23 mouse cellular contexts compared by ENCODE assay signal in the genomic region with DNA sequence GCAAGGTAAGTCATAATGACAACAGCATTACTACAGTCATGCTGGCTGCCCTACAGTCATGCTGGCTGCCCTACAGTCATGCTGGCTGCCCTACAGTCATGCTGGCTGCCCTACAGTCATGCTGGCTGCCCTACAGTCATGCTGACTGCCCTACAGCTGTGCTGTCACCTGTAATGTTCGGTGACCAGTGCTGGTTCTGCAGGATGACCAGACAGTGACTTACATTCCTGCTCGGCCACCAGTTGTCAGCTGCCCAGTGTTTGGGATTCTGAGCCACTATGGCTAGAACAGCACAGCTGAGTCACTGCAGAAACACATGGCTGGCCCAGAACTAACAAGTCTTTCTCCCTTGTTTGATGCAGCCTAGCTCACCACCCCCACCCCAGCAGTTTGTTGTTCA.
DNase-seq lines count a peak whose midpoint lies in the region; ATAC-seq and TF ChIP-seq lines count a peak whose summit lies in the region.
"Had no signal": no experiment of that assay in that cellular context is flagged by ENCODE, and none has a peak within 500 bp of the region (broad histone marks: within the 10 kb centered on the region; RNA-seq: fewer than 3 reads in every experiment).

No protein-coding gene starts in this region.

- H3K27me3 ChIP-seq in megakaryocyte, embryonic 14.5 days (replicated peaks) = no peaks in the 10 kb centered on the region
- H3K27me3 ChIP-seq in Patski (no peaks in the 10 kb centered on the region), myocyte (ENCODE audit: control insufficient read depth, insufficient read depth, insufficient read length) (no peaks in the 10 kb centered on the region)
- H3K27me3 ChIP-seq in forebrain, embryonic 11.5 days (ENCODE audit: control insufficient read depth, insufficient read depth, low read length) = no peaks in the 10 kb centered on the region
- H3K27me3 ChIP-seq: embryonic facial prominence, embryonic 13.5 days; embryonic facial prominence, embryonic 15.5 days; forebrain, embryonic 13.5 days; forebrain, embryonic 15.5 days had no signal

- WGBS in forebrain, embryonic 11.5 days = 84% methylated on average over 2 of the region's 2 CpGs

- peak; percentile 53 for DNase-seq in Muller cell, postnatal 12 days (ENCODE audit: inconsistent ontology term)
- DNase-seq in Patski (ENCODE audit: low read depth, low spot score) = no peak
- DNase-seq in forebrain, embryonic 11.5 days (ENCODE audit: low spot score) = no peak
- DNase-seq in adrenal gland, postnatal 25 days = no peak
- no peak for DNase-seq in adrenal gland, postnatal 10 days
- DNase-seq: adrenal gland, adult 2 months; adrenal gland, postnatal 14 days; cerebellum, adult 11-12 months; cerebellum, adult 2 months; cerebellum, adult 9-10 months; cerebellum, postnatal 10 days; cerebellum, postnatal 36 days; embryo, embryonic 11 days; forebrain, postnatal 0 days had no signal

- ATAC-seq in megakaryocyte, adult 5-6 weeks (ENCODE audit: poor library complexity, severe bottlenecking) = no peak
- peak; percentile 33 for ATAC-seq in Patski
- no peak for ATAC-seq in forebrain, embryonic 11.5 days (replicated peaks; ENCODE audit: low FRiP score)
- ATAC-seq: forebrain, embryonic 13.5 days; forebrain, embryonic 15.5 days; forebrain, postnatal 0 days had no signal

- H3K9me3 ChIP-seq in megakaryocyte, embryonic 14.5 days = peaks cover under 1% of the 10 kb centered on the region; the same call in 1 of the 2 replicates
- H3K9me3 ChIP-seq in forebrain, embryonic 11.5 days (ENCODE audit: control insufficient read depth, low read length) = 0 out of 2 replicates have a peak, but pooled peaks cover under 1% of the 10 kb centered on the region
- H3K9me3 ChIP-seq: embryonic facial prominence, embryonic 13.5 days; embryonic facial prominence, embryonic 15.5 days; forebrain, embryonic 10.5 days; forebrain, embryonic 13.5 days; forebrain, embryonic 15.5 days had no signal

- H3K27ac ChIP-seq in forebrain, embryonic 11.5 days (ENCODE audit: low read depth, low read length) = no peak overlapping the region
- H3K27ac ChIP-seq: embryonic facial prominence, embryonic 13.5 days; embryonic facial prominence, embryonic 15.5 days; forebrain, embryonic 10.5 days; forebrain, embryonic 13.5 days; forebrain, embryonic 15.5 days had no signal

- no peaks in the 10 kb centered on the region for H3K79me2 ChIP-seq in myocyte (ENCODE audit: control insufficient read depth, insufficient read depth)

- H3ac ChIP-seq in myocyte (ENCODE audit: control insufficient read depth, insufficient read length) = no peak overlapping the region

- no peak overlapping the region for H3K4me2 ChIP-seq in myocyte (ENCODE audit: low read depth)
- no peak overlapping the region for H3K4me2 ChIP-seq in forebrain, embryonic 11.5 days (ENCODE audit: low read depth, low read length, severe bottlenecking)
- H3K4me2 ChIP-seq: embryonic facial prominence, embryonic 13.5 days; embryonic facial prominence, embryonic 15.5 days; forebrain, embryonic 13.5 days; forebrain, embryonic 15.5 days had no signal

- peaks cover 81% of the 10 kb centered on the region for H3K36me3 ChIP-seq in megakaryocyte, embryonic 14.5 days (replicated peaks; ENCODE audit: low read length)
- H3K36me3 ChIP-seq in myocyte (ENCODE audit: control insufficient read depth, insufficient read depth) = peaks cover 27% of the 10 kb centered on the region
- peaks cover under 1% of the 10 kb centered on the region; the same call in 1 of the 2 replicates for H3K36me3 ChIP-seq in forebrain, embryonic 11.5 days (ENCODE audit: control insufficient read depth, insufficient read depth, low read length)

- no peak for TF ChIP-seq POLR2A in myocyte (IDR thresholded peaks at IDR 0.05; ENCODE audit: insufficient read length, low read depth)

- in situ Hi-C loops in Patski (cut with MboI; ENCODE audit: low pct_unique_long_range_greater_than_20kb) = loop anchor here (5.0 kb wide), 1 partner anchor 248 kb away; no protein-coding TSS in a partner anchor

- CTCF ChIA-PET in Patski (lab: Charles Lee) = no interaction called here

- H3K4me3 ChIP-seq in megakaryocyte, embryonic 14.5 days (replicated peaks) = peak overlapping the region; percentile 39
- no peak overlapping the region for H3K4me3 ChIP-seq in myocyte
- no peak overlapping the region for H3K4me3 ChIP-seq in forebrain, embryonic 11.5 days (ENCODE audit: low read depth, low read length)
- H3K4me3 ChIP-seq: embryonic facial prominence, embryonic 13.5 days; embryonic facial prominence, embryonic 15.5 days; erythroblast, embryonic 14.5 days; forebrain, embryonic 10.5 days; forebrain, embryonic 13.5 days; forebrain, embryonic 15.5 days had no signal

- POLR2A ChIA-PET in Patski (lab: Charles Lee) = no interaction called here

- H3K9ac ChIP-seq in forebrain, embryonic 11.5 days (ENCODE audit: low read length) = no peak overlapping the region
- H3K9ac ChIP-seq: embryonic facial prominence, embryonic 13.5 days; embryonic facial prominence, embryonic 15.5 days; forebrain, embryonic 13.5 days; forebrain, embryonic 15.5 days; forebrain, postnatal 0 days had no signal

- peaks cover 18% of the 10 kb centered on the region for H3K4me1 ChIP-seq in megakaryocyte, embryonic 14.5 days
- no peaks in the 10 kb centered on the region for H3K4me1 ChIP-seq in forebrain, embryonic 11.5 days (replicated peaks; ENCODE audit: control insufficient read depth, insufficient read depth, low read length)
- H3K4me1 ChIP-seq: embryonic facial prominence, embryonic 13.5 days; embryonic facial prominence, embryonic 15.5 days; forebrain, embryonic 10.5 days; forebrain, embryonic 13.5 days; forebrain, embryonic 15.5 days had no signal

- no peak for TF ChIP-seq CTCF in Patski (IDR thresholded peaks at IDR 0.05)

TF ChIP-seq in myocyte, 11 proteins besides CTCF, POLR2A, EP300 and RAD21:
- TF ChIP-seq POLR2AphosphoS2 (IDR thresholded peaks at IDR 0.05; ENCODE audit: insufficient read length, low read depth) (no peak), MYOD1 (IDR thresholded peaks at IDR 0.05; ENCODE audit: control insufficient read depth in 1 of 3, insufficient read length in 2 of 3, low read depth in 2 of 3) (peak in 2 of 3 experiments; percentile 59 to 60), MYOG (IDR thresholded peaks at IDR 0.05; ENCODE audit: control insufficient read depth in 1 of 3, insufficient read depth in 1 of 3, insufficient read length in 2 of 3, low read depth in 2 of 3) (peak in 2 of 3 experiments; percentile 69 to 85), REST (IDR thresholded peaks at IDR 0.05; ENCODE audit: insufficient read depth, insufficient read length) (no peak), TCF3 (IDR thresholded peaks at IDR 0.05; ENCODE audit: insufficient read length, low read depth) (peak; percentile 17), E2F4 (IDR thresholded peaks at IDR 0.05; ENCODE audit: insufficient read depth) (no peak), CEBPB (IDR thresholded peaks at IDR 0.05; ENCODE audit: insufficient read depth, poor library complexity, severe bottlenecking) (no peak), USF1 (IDR thresholded peaks at IDR 0.05; ENCODE audit: low read depth) (no peak), SRF (IDR thresholded peaks at IDR 0.05; ENCODE audit: control insufficient read depth, insufficient read length, low read depth) (no peak), TCF12 (IDR thresholded peaks at IDR 0.05; ENCODE audit: insufficient read depth, poor library complexity, severe bottlenecking) (no peak), MAX (IDR thresholded peaks at IDR 0.05; ENCODE audit: low read depth) (no peak)
